Mouse (Mus musculus): Measurements from ENCODE around the gene Gm40193.

Gene Gm40193

GRCm38 (mm10) chr11:70506385-70506784, 26.4 kb downstream of the Gm40193 start:
- no peak for DNase-seq (ENCODE audit: low read depth, low spot score)

GRCm38 (mm10) chr11:70504970-70505369, 27.8 kb downstream of the Gm40193 start, which contains the start of gene Tm4sf5:
Gene Tm4sf5 (plus strand): TSS chr11:70505244.
- no peak for DNase-seq (ENCODE audit: low read depth, low spot score)

GRCm38 (mm10) chr11:70502018-70502417, 30.7 kb downstream of the Gm40193 start:
- DNase-seq (ENCODE audit: low read depth, low spot score): no peak

- DNase-seq (ENCODE audit: low read depth, low spot score): no peak
Observed at GRCm38 (mm10) chr11:70500476-70500812, 32.3 kb downstream of the Gm40193 start.

- DNase-seq (ENCODE audit: low read depth, low spot score): no peak
Observed at GRCm38 (mm10) chr11:70499566-70500475, 32.9 kb downstream of the Gm40193 start.

GRCm38 (mm10) chr11:70489684-70490083, 43.1 kb downstream of the Gm40193 start:
- no peak for DNase-seq (ENCODE audit: low read depth, low spot score)

- DNase-seq (ENCODE audit: low read depth, low spot score): no peak
Observed at GRCm38 (mm10) chr11:70489138-70489537, 43.6 kb downstream of the Gm40193 start.

GRCm38 (mm10) chr11:70487816-70488215, 44.9 kb downstream of the Gm40193 start:
- no peak for DNase-seq (ENCODE audit: low read depth, low spot score)

GRCm38 (mm10) chr11:70485498-70485897, 47.2 kb downstream of the Gm40193 start:
- DNase-seq (ENCODE audit: low read depth, low spot score): no peak

All from c-Kit-negative CD71-positive TER-119-positive erythroid progenitor cells, embryonic 14.5 days (primary cell).